Mouse (Mus musculus) liver, embryonic 11.5 days (tissue): Measurements from ENCODE around the gene Grasp. TPM values are rescaled to one million over a fixed set of nuclear protein-coding genes. Genes with fewer than 3 reads are reported as not detected.

Experiments used
- ATAC-seq: fragments of 200-750 bp; cut with Nextera tagmentation; replicated peaks from 2 replicates; pipeline ENCODE4 v1.8.0; 2017; ENCODE audit warnings: moderate number of reproducible peaks, mild to moderate bottlenecking, moderate TSS enrichment, moderate library complexity; ENCODE audit not compliant: low FRiP score
- DNase-seq: peaks from one replicate; pipeline ENCODE4 v3.0.0-alpha.2; 2017; ENCODE audit warnings: low spot score
- H3K27ac ChIP-seq: fragments of 300-500 bp; sonication (generic); 2 replicates; pipeline ENCODE4 v1.5.1; 2014; ENCODE audit warnings: mild to moderate bottlenecking, low read depth, low read length, control low read depth
- H3K27me3 ChIP-seq: fragments of 300-500 bp; sonication (generic); replicated peaks from 2 replicates; pipeline ENCODE4 v1.6.1; 2014; ENCODE audit warnings: low read length, mixed read lengths; ENCODE audit not compliant: control insufficient read depth, insufficient read depth
- H3K36me3 ChIP-seq: fragments of 300-500 bp; sonication (generic); 2 replicates; pipeline ENCODE4 v1.6.1; 2014; ENCODE audit warnings: mild to moderate bottlenecking, low read length, moderate library complexity, mixed read lengths; ENCODE audit not compliant: control insufficient read depth, insufficient read depth
- H3K4me1 ChIP-seq: fragments of 300-500 bp; sonication (generic); replicated peaks from 2 replicates; pipeline ENCODE4 v1.6.1; 2014; ENCODE audit warnings: low read length, mixed read lengths; ENCODE audit not compliant: control insufficient read depth, insufficient read depth
- H3K4me2 ChIP-seq: fragments of 300-500 bp; sonication (generic); 2 replicates; pipeline ENCODE4 v1.6.1; 2014; ENCODE audit warnings: mild to moderate bottlenecking, control low read depth, moderate library complexity
- H3K4me3 ChIP-seq: fragments of 300-500 bp; sonication (generic); 2 replicates; pipeline ENCODE4 v1.5.1; 2014; ENCODE audit warnings: low read depth, low read length, control low read depth
- H3K9ac ChIP-seq: fragments of 300-500 bp; sonication (generic); 2 replicates; pipeline ENCODE4 v1.6.1; 2014; ENCODE audit warnings: low read depth, low read length, control low read depth
- H3K9me3 ChIP-seq: fragments of 300-500 bp; sonication (generic); 2 replicates; pipeline ENCODE4 v1.6.1; 2016; ENCODE audit warnings: low read length, inconsistent platforms, mixed read lengths; ENCODE audit not compliant: control insufficient read depth
- WGBS: fragments of 180-500 bp; shearing (Covaris S2); extraction: QIAGEN DNeasy Blood & Tissue Kit; methylation state at CpG from one replicate; pipeline ENCODE4 v1.1.7; 2014; 5-methylcytosine and 5-hydroxymethylcytosine counted together
- polyA plus RNA-seq: library from polyadenylated mRNA; unstranded; fragments of >200 nt; fragmentation: Nextera tagmentation; extraction: Ambion mirVana; gene quantifications from 2 replicates; pipeline ENCODE4 v1.2.1, GENCODE M21; 2014

Gene Grasp
- polyA plus RNA-seq, 1 experiment from 2014 or later, result 1.5 TPM

- Histone ChIP-seq H3K4me2 (no peak overlapping the region), H3K4me3 (no peak overlapping the region), H3K4me1 (peaks cover 45% of the 10 kb centered on the region), H3K9ac (no peak overlapping the region), H3K9me3 (no peaks in the 10 kb centered on the region), H3K36me3 (peaks cover 14% of the 10 kb centered on the region), H3K27me3 (no peaks in the 10 kb centered on the region), H3K27ac (peak overlapping the region; percentile 33; the same call in 1 of the 2 replicates)
- WGBS, result 37% methylated on average over 13 of the region's 13 CpGs
- DNase-seq, result no peak
- ATAC-seq, result peak; percentile 21; the same call in 1 of the 2 replicates
Observed at GRCm38 (mm10) chr15:101191459-101192259, 32.3 kb upstream of the Grasp start.

- Histone ChIP-seq H3K4me2 (no peak overlapping the region), H3K36me3 (peaks cover 14% of the 10 kb centered on the region), H3K4me1 (peaks cover 45% of the 10 kb centered on the region), H3K27me3 (no peaks in the 10 kb centered on the region), H3K27ac (no peak overlapping the region), H3K9me3 (no peaks in the 10 kb centered on the region), H3K4me3 (no peak overlapping the region), H3K9ac (no peak overlapping the region)
- DNase-seq (no peak), ATAC-seq (no peak)
- 58% methylated on average over 7 of the region's 7 CpGs for WGBS
Observed at GRCm38 (mm10) chr15:101192260-101192640, 31.7 kb upstream of the Grasp start.

DNA sequence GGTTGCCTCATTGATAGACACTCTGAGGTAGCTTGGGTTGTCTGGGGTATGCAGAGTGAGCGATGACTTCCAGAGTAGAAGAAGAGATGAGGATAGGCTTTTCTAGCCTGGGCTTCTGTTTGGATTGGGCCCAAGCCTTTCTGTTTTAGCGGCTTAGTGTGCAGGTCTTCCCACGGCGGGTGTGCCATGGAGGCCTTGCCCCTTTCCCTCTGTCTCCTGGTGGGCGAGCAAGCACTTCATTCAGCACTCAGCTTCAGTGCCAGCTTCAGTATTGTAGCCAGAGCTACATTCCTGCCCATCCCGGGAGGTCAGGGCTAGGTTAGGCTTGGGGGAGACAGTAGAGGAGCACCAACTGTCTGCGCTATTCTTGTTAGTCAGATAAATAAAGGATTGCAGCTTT lies 31.3 kb upstream of the Grasp start:
- DNase-seq (no peak), ATAC-seq (no peak)
- H3K27ac ChIP-seq, result no peak overlapping the region
- H3K4me3 ChIP-seq, result no peak overlapping the region
- H3K27me3 ChIP-seq, result no peaks in the 10 kb centered on the region
- no peak overlapping the region for H3K4me2 ChIP-seq
- no peak overlapping the region for H3K9ac ChIP-seq
- 82% methylated on average over 7 of the region's 7 CpGs for WGBS
- H3K36me3 ChIP-seq, result peaks cover 14% of the 10 kb centered on the region
- no peaks in the 10 kb centered on the region for H3K9me3 ChIP-seq
- H3K4me1 ChIP-seq, result peaks cover 45% of the 10 kb centered on the region

DNA sequence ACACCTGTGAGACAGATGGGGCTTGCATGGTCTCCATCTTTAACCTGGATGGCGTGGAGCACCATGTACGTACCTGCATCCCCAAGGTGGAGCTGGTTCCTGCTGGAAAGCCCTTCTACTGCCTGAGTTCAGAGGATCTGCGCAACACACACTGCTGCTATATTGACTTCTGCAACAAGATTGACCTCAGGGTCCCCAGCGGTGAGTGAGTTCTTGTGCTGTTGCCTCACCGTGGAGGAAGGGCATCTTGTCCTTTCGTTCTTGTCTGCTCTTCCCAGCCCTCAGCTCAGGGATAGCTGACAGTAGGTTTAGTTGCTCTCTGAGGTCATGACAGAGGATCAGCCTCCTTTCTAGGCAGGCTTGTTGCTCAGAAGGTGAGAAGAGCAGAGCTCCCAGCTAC lies 30.0 kb upstream of the Grasp start:
- Histone ChIP-seq H3K4me2 (no peak overlapping the region), H3K9me3 (no peaks in the 10 kb centered on the region), H3K36me3 (peaks cover 14% of the 10 kb centered on the region), H3K27ac (no peak overlapping the region), H3K4me1 (peaks cover 41% of the 10 kb centered on the region), H3K4me3 (no peak overlapping the region), H3K27me3 (no peaks in the 10 kb centered on the region), H3K9ac (no peak overlapping the region)
- DNase-seq (no peak), ATAC-seq (no peak)
- WGBS, result 83% methylated on average over 6 of the region's 6 CpGs

- no peak for ATAC-seq
- Histone ChIP-seq H3K4me2 (no peak overlapping the region; the same call in 1 of the 2 replicates), H3K27me3 (no peaks in the 10 kb centered on the region), H3K4me3 (no peak overlapping the region), H3K9ac (no peak overlapping the region), H3K4me1 (peaks cover 30% of the 10 kb centered on the region), H3K36me3 (peaks cover 16% of the 10 kb centered on the region), H3K27ac (no peak overlapping the region), H3K9me3 (no peaks in the 10 kb centered on the region)
- 74% methylated on average over 16 of the region's 16 CpGs for WGBS
- no peak for DNase-seq
Observed at GRCm38 (mm10) chr15:101194951-101195823, 28.8 kb upstream of the Grasp start.

- H3K27ac ChIP-seq, result no peak overlapping the region
- H3K27me3 ChIP-seq, result no peaks in the 10 kb centered on the region
- ATAC-seq (no peak), DNase-seq (no peak)
- H3K9me3 ChIP-seq, result no peaks in the 10 kb centered on the region
- H3K4me1 ChIP-seq, result peaks cover 25% of the 10 kb centered on the region
- peaks cover 26% of the 10 kb centered on the region for H3K36me3 ChIP-seq
- no peak overlapping the region for H3K4me2 ChIP-seq
- no peak overlapping the region for H3K4me3 ChIP-seq
- WGBS, result 87% methylated on average over 8 of the region's 8 CpGs
- H3K9ac ChIP-seq, result no peak overlapping the region
Observed at GRCm38 (mm10) chr15:101196079-101196795, 27.8 kb upstream of the Grasp start.

DNA sequence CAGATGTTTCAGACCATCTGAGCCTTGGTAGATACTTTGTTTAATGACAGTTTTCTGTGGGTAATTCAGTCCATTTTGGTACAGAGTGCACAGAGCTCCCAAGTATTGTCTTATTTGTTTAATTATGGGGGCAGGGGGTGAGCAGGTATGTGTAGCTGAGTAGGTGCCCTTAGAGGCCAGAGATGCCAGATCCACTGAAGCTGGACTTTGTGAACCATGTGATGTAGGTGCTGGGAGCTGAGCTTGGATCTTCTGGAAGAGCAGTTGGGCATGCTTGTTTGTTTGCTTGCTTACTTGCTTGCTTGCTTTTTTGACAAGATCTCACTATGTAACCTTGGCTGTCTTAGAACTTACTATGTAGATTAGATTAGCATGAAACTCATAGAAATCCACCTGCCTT lies 27.0 kb upstream of the Grasp start:
- Histone ChIP-seq H3K36me3 (peaks cover 30% of the 10 kb centered on the region), H3K4me1 (peaks cover 17% of the 10 kb centered on the region)
- no peak for ATAC-seq

GRCm38 (mm10) chr15:101197497-101198179 lies 26.4 kb upstream of the Grasp start:
- H3K27ac ChIP-seq, result no peak overlapping the region
- 0 out of 2 replicates have a peak, but pooled peaks have one; percentile 9 for ATAC-seq

More for the DNA sequence above, 27.0 kb upstream of the Grasp start:
- no peak overlapping the region for H3K4me2 ChIP-seq
- H3K9ac ChIP-seq, result no peak overlapping the region
- no peak for DNase-seq
- H3K9me3 ChIP-seq, result no peaks in the 10 kb centered on the region
- no peak overlapping the region for H3K27ac ChIP-seq
- H3K4me3 ChIP-seq, result no peak overlapping the region
- no peaks in the 10 kb centered on the region for H3K27me3 ChIP-seq

More at GRCm38 (mm10) chr15:101197497-101198179, 26.4 kb upstream of the Grasp start:
- H3K4me1 ChIP-seq, result peaks cover 12% of the 10 kb centered on the region
- no peak overlapping the region for H3K4me3 ChIP-seq
- WGBS, result 89% methylated on average over 15 of the region's 15 CpGs
- H3K4me2 ChIP-seq, result no peak overlapping the region
- no peak overlapping the region for H3K9ac ChIP-seq
- no peaks in the 10 kb centered on the region for H3K27me3 ChIP-seq
- no peak for DNase-seq
- H3K36me3 ChIP-seq, result peaks cover 37% of the 10 kb centered on the region
- no peaks in the 10 kb centered on the region for H3K9me3 ChIP-seq
